Mouse (Mus musculus) liver, embryonic 16.5 days (tissue): ENCODE measurements around the gene Fam198a. TPM values are rescaled to one million over a fixed set of nuclear protein-coding genes. Genes with fewer than 3 reads are reported as not detected.

Experiments
- ATAC-seq: fragments of 200-750 bp; cut with Nextera tagmentation; 2 replicates; pipeline ENCODE4 v1.8.0; 2017; ENCODE audit warnings: low read depth, mild to moderate bottlenecking, moderate number of reproducible peaks, moderate library complexity
- H3K27ac ChIP-seq: fragments of 300-500 bp; sonication (generic); 2 replicates; pipeline ENCODE4 v1.5.1; 2014; ENCODE audit warnings: mild to moderate bottlenecking, low read length
- H3K27me3 ChIP-seq: fragments of 300-500 bp; sonication (generic); 2 replicates; pipeline ENCODE4 v1.6.1; 2014; ENCODE audit warnings: low read depth, low read length, mixed read lengths; ENCODE audit not compliant: control insufficient read depth, insufficient read depth
- H3K36me3 ChIP-seq: fragments of 300-500 bp; sonication (generic); 2 replicates; pipeline ENCODE4 v1.6.1; 2014; ENCODE audit warnings: mild to moderate bottlenecking; ENCODE audit not compliant: control insufficient read depth, insufficient read depth
- H3K4me1 ChIP-seq: fragments of 300-500 bp; sonication (generic); 2 replicates; pipeline ENCODE4 v1.6.1; 2014; ENCODE audit warnings: low read depth, low read length, mixed read lengths; ENCODE audit not compliant: control insufficient read depth
- H3K4me2 ChIP-seq: fragments of 300-500 bp; sonication (generic); 2 replicates; pipeline ENCODE4 v1.6.1; 2014; ENCODE audit warnings: low read depth, low read length, mixed read lengths
- H3K4me3 ChIP-seq: fragments of 300-500 bp; sonication (generic); 2 replicates; pipeline ENCODE4 v1.5.1; 2014; ENCODE audit warnings: low read depth, mild to moderate bottlenecking, low read length
- H3K9ac ChIP-seq: fragments of 300-500 bp; sonication (generic); 2 replicates; pipeline ENCODE4 v1.6.1; 2014; ENCODE audit warnings: low read depth, low read length
- H3K9me3 ChIP-seq: fragments of 300-500 bp; sonication (generic); replicated peaks from 2 replicates; pipeline ENCODE4 v1.6.1; 2016; ENCODE audit warnings: low read length; ENCODE audit not compliant: control insufficient read depth
- WGBS: fragments of 180-500 bp; shearing (Covaris S2); extraction: QIAGEN DNeasy Blood & Tissue Kit; methylation state at CpG from one replicate; pipeline ENCODE4 v1.1.7; 2014; ENCODE audit not compliant: insufficient replicate concordance; 5-methylcytosine and 5-hydroxymethylcytosine counted together
- polyA plus RNA-seq: library from polyadenylated mRNA; unstranded; fragments of >200 nt; fragmentation: Nextera tagmentation; extraction: Ambion mirVana; gene quantifications from 2 replicates; pipeline ENCODE4 v1.2.1, GENCODE M21; 2015

Gene Fam198a
- polyA plus RNA-seq, 1 experiment from 2014 or later: 0.76 TPM

DNA sequence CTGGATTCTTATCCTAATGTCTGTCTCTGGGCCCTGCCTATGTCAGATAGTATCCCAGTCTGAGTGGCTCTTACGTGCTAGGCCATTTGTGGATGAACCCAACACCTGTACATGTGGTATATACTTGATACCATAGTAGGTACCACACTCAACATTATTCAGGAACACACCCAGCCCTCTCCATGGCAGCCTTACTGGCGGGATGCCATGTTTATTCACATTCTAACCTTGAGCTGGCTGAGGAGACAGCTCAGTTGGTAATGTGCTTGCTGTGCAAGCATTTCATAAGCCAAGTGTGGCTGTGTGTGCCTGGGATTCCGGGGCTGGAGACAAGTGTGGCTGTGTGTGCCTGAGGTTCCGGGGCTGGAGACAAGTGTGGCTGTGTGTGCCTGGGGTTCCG is 17.5 kb downstream of the Fam198a start:
- Histone ChIP-seq H3K27ac (no peak overlapping the region), H3K27me3 (no peaks in the 10 kb centered on the region), H3K4me1 (no peaks in the 10 kb centered on the region), H3K9ac (no peak overlapping the region), H3K36me3 (no peaks in the 10 kb centered on the region), H3K4me3 (no peak overlapping the region), H3K4me2 (no peak overlapping the region), H3K9me3 (no peaks in the 10 kb centered on the region)
- no peak for ATAC-seq
- WGBS: 58% methylated on average over 5 of the region's 5 CpGs

DNA sequence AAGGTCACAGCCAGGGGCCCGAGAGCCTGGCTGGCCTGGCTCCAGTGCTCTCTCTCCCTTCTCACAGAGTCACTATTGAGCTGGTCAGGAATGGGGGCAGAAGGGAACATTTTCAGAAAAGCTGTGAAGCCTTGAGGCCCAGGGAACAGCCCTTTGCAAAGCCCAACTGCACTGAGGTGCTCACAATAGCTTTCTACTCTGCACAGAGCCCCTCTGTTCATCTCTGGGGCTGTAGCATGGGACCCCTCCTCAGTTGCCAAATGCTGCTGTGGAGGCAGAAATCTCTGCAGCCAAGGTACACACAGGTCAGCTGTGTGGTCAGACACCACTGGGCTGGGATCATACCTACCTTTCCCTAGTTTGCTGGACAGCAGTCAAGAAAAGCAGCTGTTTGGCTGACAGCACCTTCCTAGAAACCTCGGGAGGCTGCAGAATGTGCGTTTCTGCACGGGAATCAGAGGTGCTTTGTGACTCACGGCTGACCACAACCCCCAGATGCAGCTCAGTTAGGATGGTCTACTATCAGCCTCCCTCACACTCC is 19.1 kb downstream of the Fam198a start:
- H3K36me3 ChIP-seq: no peaks in the 10 kb centered on the region
- H3K4me1 ChIP-seq: no peaks in the 10 kb centered on the region
- no peaks in the 10 kb centered on the region for H3K27me3 ChIP-seq
- no peak for ATAC-seq
- H3K4me3 ChIP-seq: no peak overlapping the region
- no peak overlapping the region for H3K4me2 ChIP-seq
- no peak overlapping the region for H3K27ac ChIP-seq
- no peaks in the 10 kb centered on the region for H3K9me3 ChIP-seq
- 41% methylated on average over 5 of the region's 5 CpGs for WGBS
- H3K9ac ChIP-seq: no peak overlapping the region

DNA sequence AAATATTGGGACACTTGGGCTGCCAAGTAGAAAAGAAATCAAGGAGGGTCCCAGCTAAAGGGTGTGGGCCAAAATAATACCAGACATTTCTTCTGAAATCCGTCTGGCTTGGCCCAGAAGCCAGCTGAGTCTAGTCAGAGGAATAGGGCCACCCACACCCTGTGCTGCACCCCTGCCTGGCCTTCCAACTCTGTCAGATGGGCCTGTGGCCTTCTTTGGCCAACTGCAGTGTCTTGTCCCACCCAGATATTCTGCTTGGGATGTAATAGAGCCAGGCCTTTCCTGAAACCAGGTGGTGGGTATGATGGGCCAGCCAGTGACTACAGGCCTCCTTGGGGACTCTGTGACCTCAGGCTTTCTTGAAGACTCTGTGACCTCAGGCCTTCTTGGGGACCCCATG is 22.4 kb downstream of the Fam198a start:
- Histone ChIP-seq H3K36me3 (no peaks in the 10 kb centered on the region), H3K9me3 (no peaks in the 10 kb centered on the region), H3K27me3 (no peaks in the 10 kb centered on the region), H3K9ac (no peak overlapping the region), H3K4me3 (no peak overlapping the region), H3K4me1 (no peaks in the 10 kb centered on the region), H3K27ac (no peak overlapping the region), H3K4me2 (no peak overlapping the region)
- WGBS: 27% methylated on average over 1 of the region's 1 CpGs
- no peak for ATAC-seq

DNA sequence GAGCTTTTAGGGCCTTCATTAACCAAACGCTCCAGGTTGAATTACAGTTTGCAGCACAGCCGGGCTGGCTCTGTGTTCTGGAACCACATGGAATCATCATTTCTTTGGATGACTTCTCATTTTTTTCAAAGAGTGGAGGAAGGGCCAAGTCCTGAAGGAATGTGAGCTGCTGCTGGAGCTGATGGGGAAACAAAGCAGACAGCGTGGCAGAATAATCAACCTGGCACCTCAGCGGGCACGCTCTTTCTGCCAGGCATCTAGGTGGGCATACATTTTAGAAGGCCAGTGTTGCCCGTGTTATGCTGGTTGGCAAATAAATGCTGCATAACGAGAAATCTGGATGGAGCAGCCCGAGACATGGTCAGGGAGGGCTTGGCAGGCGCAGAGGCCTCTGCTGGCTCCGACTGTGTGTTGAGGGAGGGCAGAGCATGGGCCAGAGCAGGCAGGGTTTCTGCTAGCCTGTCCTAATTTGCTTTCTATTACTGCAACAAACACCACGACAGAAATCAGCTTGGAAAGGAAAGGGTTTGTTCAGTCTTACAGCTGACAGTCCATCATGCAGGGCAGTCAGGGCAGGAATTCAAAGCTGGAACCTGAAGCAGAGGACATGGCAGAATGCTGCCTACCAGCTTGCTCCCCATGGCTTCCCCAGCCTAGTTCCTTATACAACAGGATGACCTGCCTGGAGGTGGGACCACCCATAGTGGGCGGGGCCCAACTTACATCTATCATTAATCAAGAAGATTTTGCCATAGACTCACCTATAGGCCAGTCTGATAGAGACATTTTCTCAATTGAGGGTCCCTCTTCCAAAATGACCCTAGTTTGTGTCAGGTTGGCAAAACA is 23.6 kb downstream of the Fam198a start:
- H3K9me3 ChIP-seq: no peaks in the 10 kb centered on the region
- H3K27ac ChIP-seq: no peak overlapping the region
- ATAC-seq: no peak
- H3K27me3 ChIP-seq: no peaks in the 10 kb centered on the region
- no peaks in the 10 kb centered on the region for H3K36me3 ChIP-seq
- WGBS: 62% methylated on average over 12 of the region's 12 CpGs
- H3K4me1 ChIP-seq: no peaks in the 10 kb centered on the region
- no peak overlapping the region for H3K4me2 ChIP-seq
- H3K4me3 ChIP-seq: no peak overlapping the region
- H3K9ac ChIP-seq: no peak overlapping the region

- Histone ChIP-seq H3K9ac (no peak overlapping the region), H3K4me1 (no peaks in the 10 kb centered on the region), H3K4me3 (no peak overlapping the region), H3K27ac (no peak overlapping the region), H3K4me2 (no peak overlapping the region), H3K27me3 (no peaks in the 10 kb centered on the region), H3K9me3 (no peaks in the 10 kb centered on the region), H3K36me3 (no peaks in the 10 kb centered on the region)
- ATAC-seq: no peak
- WGBS: 55% methylated on average over 2 of the region's 2 CpGs
Measured at GRCm38 (mm10) chr9:121975321-121975720, 24.5 kb downstream of the Fam198a start.

GRCm38 (mm10) chr9:121981046-121981445 is 30.3 kb downstream of the Fam198a start:
- no peak for ATAC-seq

DNA sequence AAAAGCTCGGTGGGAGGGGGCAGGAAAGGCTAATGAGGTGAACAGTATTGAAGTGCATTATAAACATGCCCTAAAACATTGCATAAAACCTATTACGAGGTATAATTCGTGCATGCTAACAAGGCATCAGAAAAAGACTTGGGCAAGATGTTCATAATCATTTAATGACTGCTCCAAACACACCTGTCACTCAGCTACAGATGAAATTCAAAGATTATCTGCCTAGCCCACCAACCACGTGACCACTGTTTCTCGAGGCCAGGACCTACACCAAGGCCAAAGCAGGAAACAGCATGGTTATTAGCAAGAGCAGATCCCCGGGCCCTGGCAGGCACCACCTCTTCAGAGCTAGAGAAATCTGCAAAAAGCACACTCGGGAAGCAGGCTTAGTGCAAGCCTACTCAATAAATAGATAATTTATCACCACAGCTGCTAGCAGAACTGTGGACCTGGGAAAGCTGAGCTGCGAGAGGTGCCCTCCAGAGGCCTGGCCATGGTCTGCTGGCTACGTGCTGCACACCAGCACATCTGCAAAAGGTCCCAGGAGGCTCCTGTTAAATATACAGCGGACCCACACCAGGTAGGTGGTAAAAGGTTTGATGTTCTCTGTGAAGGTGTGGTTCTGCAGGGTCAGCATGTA is 30.8 kb downstream of the Fam198a start:
- H3K4me2 ChIP-seq: no peak overlapping the region
- no peaks in the 10 kb centered on the region for H3K9me3 ChIP-seq
- H3K27ac ChIP-seq: no peak overlapping the region
- WGBS: 52% methylated on average over 10 of the region's 10 CpGs
- no peaks in the 10 kb centered on the region for H3K36me3 ChIP-seq
- no peaks in the 10 kb centered on the region for H3K27me3 ChIP-seq
- no peak for ATAC-seq
- no peak overlapping the region for H3K9ac ChIP-seq
- no peak overlapping the region for H3K4me3 ChIP-seq
- no peaks in the 10 kb centered on the region for H3K4me1 ChIP-seq

More at GRCm38 (mm10) chr9:121981046-121981445, 30.3 kb downstream of the Fam198a start:
- H3K27ac ChIP-seq: no peak overlapping the region
- H3K27me3 ChIP-seq: no peaks in the 10 kb centered on the region
- WGBS: 64% methylated on average over 9 of the region's 9 CpGs
- H3K4me1 ChIP-seq: no peaks in the 10 kb centered on the region
- no peak overlapping the region for H3K4me2 ChIP-seq
- H3K9me3 ChIP-seq: no peaks in the 10 kb centered on the region
- no peak overlapping the region for H3K4me3 ChIP-seq
- H3K9ac ChIP-seq: no peak overlapping the region
- no peaks in the 10 kb centered on the region for H3K36me3 ChIP-seq

GRCm38 (mm10) chr9:121982214-121982613 is 31.4 kb downstream of the Fam198a start:
- Histone ChIP-seq H3K4me3 (no peak overlapping the region), H3K9me3 (no peaks in the 10 kb centered on the region), H3K4me1 (no peaks in the 10 kb centered on the region), H3K27ac (no peak overlapping the region), H3K4me2 (no peak overlapping the region), H3K27me3 (no peaks in the 10 kb centered on the region), H3K36me3 (no peaks in the 10 kb centered on the region), H3K9ac (no peak overlapping the region)
- no peak for ATAC-seq
- WGBS: 84% methylated on average over 22 of the region's 22 CpGs

- H3K9me3 ChIP-seq: no peaks in the 10 kb centered on the region
- H3K4me3 ChIP-seq: no peak overlapping the region
- 76% methylated on average over 15 of the region's 15 CpGs for WGBS
- H3K27me3 ChIP-seq: no peaks in the 10 kb centered on the region
- H3K4me1 ChIP-seq: no peaks in the 10 kb centered on the region
- H3K9ac ChIP-seq: no peak overlapping the region
- no peak for ATAC-seq
- H3K27ac ChIP-seq: no peak overlapping the region
- no peaks in the 10 kb centered on the region for H3K36me3 ChIP-seq
- H3K4me2 ChIP-seq: no peak overlapping the region
Measured at GRCm38 (mm10) chr9:121982665-121983064, 31.9 kb downstream of the Fam198a start.
